Mouse (Mus musculus) G1E (cell line): ENCODE data around the gene Tsks.

ENCODE experiments used
- CTCF ChIP-seq: IDR thresholded peaks from 2 replicates; pipeline ENCODE4 v1.5.1; 2012; ENCODE audit warnings: low read depth, low read length, inconsistent platforms, mixed read lengths
- GATA1 ChIP-seq: IDR thresholded peaks from 2 replicates; pipeline ENCODE4 v1.6.1; 2012; ENCODE audit warnings: borderline replicate concordance, low read length, inconsistent platforms, mixed read lengths
- GATA2 ChIP-seq: IDR thresholded peaks from 2 replicates; pipeline ENCODE4 v1.6.1; 2012; ENCODE audit warnings: low read depth, low read length, inconsistent platforms, borderline replicate concordance
- POLR2AphosphoS5 ChIP-seq: IDR thresholded peaks from 2 replicates; pipeline ENCODE4 v1.6.1; 2012; ENCODE audit warnings: low read depth, low read length, inconsistent platforms; ENCODE audit not compliant: insufficient replicate concordance
- TAL1 ChIP-seq: conservative IDR thresholded peaks from 2 replicates; pipeline ENCODE4 v1.6.1; 2012; ENCODE audit warnings: low read depth, low read length, inconsistent platforms, mixed read lengths

- TF ChIP-seq CTCF = peak; percentile 97
- TF ChIP-seq TAL1 = no peak
- no peak for TF ChIP-seq GATA1
- TF ChIP-seq POLR2AphosphoS5 = no peak
- TF ChIP-seq GATA2 = no peak
Measured at GRCm38 (mm10) chr7:44983085-44983484, 40.1 kb downstream of the Tsks start.
